Mouse (Mus musculus): ENCODE measurements around the gene Ccdc63. TPM values are rescaled to one million over a fixed set of nuclear protein-coding genes. Genes with fewer than 3 reads are reported as not detected.

Ccdc63 gene
- total RNA-seq, 1 experiment: 2.2 TPM

GRCm38 (mm10) chr5:122103075-122103474 lies 37.5 kb downstream of the Ccdc63 start:
- Histone ChIP-seq H3K9ac (ENCODE audit: insufficient read depth, low read depth, low read length, poor library complexity, severe bottlenecking) (no peak overlapping the region), H3K36me3 (ENCODE audit: control insufficient read depth, insufficient read depth, low read length, poor library complexity, severe bottlenecking) (no peaks in the 10 kb centered on the region), H3K4me1 (ENCODE audit: control insufficient read depth in 2 of 2, insufficient read depth in 2 of 2, low read length in 2 of 2, poor library complexity in 1 of 2) (peaks cover 0 to 11% of the 10 kb centered on the region in 2 experiments; a peak in 1 of 4 replicates), H3K9me3 (ENCODE audit: control insufficient read depth, insufficient read depth, low read depth, low read length) (no peaks in the 10 kb centered on the region), H3K27ac (ENCODE audit: insufficient read depth, low read depth, low read length, poor library complexity, severe bottlenecking) (no peak overlapping the region), H3K4me3 (ENCODE audit: insufficient read depth in 1 of 2, low read depth in 1 of 2, low read length in 2 of 2, poor library complexity in 1 of 2, severe bottlenecking in 1 of 2) (no peak overlapping the region)
- TF ChIP-seq ZNF384 (IDR thresholded peaks at IDR 0.05; ENCODE audit: low read depth, low read length): no peak
- TF ChIP-seq HCFC1 (IDR thresholded peaks at IDR 0.05; ENCODE audit: borderline replicate concordance, insufficient read depth, low read length): no peak
- TF ChIP-seq MAFK (IDR thresholded peaks at IDR 0.05; ENCODE audit: insufficient read depth, low read depth, low read length): no peak
- no peak for TF ChIP-seq CHD2 (IDR thresholded peaks at IDR 0.05; ENCODE audit: low read depth, low read length)
- no peak for TF ChIP-seq ZC3H11A (IDR thresholded peaks at IDR 0.05; ENCODE audit: borderline replicate concordance, low read depth, low read length)
- in situ Hi-C loops (cut with MboI; ENCODE audit: low sequenced_read_pairs in 2 of 2, unreplicated experiment in 2 of 2): no loop called here
- no peak for DNase-seq (ENCODE audit: low read depth, low spot score)

GRCm38 (mm10) chr5:122102476-122103050 lies 38.1 kb downstream of the Ccdc63 start:
- Histone ChIP-seq H3K9me3 (ENCODE audit: control insufficient read depth, insufficient read depth, low read depth, low read length) (no peaks in the 10 kb centered on the region), H3K4me3 (ENCODE audit: insufficient read depth in 1 of 2, low read depth in 1 of 2, low read length in 2 of 2, poor library complexity in 1 of 2, severe bottlenecking in 1 of 2) (no peak overlapping the region), H3K9ac (ENCODE audit: insufficient read depth, low read depth, low read length, poor library complexity, severe bottlenecking) (no peak overlapping the region), H3K27ac (ENCODE audit: insufficient read depth, low read depth, low read length, poor library complexity, severe bottlenecking) (no peak overlapping the region), H3K4me1 (ENCODE audit: control insufficient read depth in 2 of 2, insufficient read depth in 2 of 2, low read length in 2 of 2, poor library complexity in 1 of 2) (peaks cover 0 to 11% of the 10 kb centered on the region in 2 experiments; a peak in 1 of 4 replicates), H3K36me3 (ENCODE audit: control insufficient read depth, insufficient read depth, low read length, poor library complexity, severe bottlenecking) (no peaks in the 10 kb centered on the region)
- no peak for DNase-seq (ENCODE audit: low read depth, low spot score)
- in situ Hi-C loops (cut with MboI; ENCODE audit: low sequenced_read_pairs in 2 of 2, unreplicated experiment in 2 of 2): no loop called here
- no peak for TF ChIP-seq ZNF384 (IDR thresholded peaks at IDR 0.05; ENCODE audit: low read depth, low read length)
- no peak for TF ChIP-seq ZC3H11A (IDR thresholded peaks at IDR 0.05; ENCODE audit: borderline replicate concordance, low read depth, low read length)
- no peak for TF ChIP-seq HCFC1 (IDR thresholded peaks at IDR 0.05; ENCODE audit: borderline replicate concordance, insufficient read depth, low read length)
- TF ChIP-seq CHD2 (IDR thresholded peaks at IDR 0.05; ENCODE audit: low read depth, low read length): no peak
- TF ChIP-seq MAFK (IDR thresholded peaks at IDR 0.05; ENCODE audit: insufficient read depth, low read depth, low read length): no peak

- Histone ChIP-seq H3K36me3 (ENCODE audit: control insufficient read depth, insufficient read depth, low read length, poor library complexity, severe bottlenecking) (no peaks in the 10 kb centered on the region), H3K4me1 (ENCODE audit: control insufficient read depth in 2 of 2, insufficient read depth in 2 of 2, low read length in 2 of 2, poor library complexity in 1 of 2) (no peaks in the 10 kb centered on the region), H3K9me3 (ENCODE audit: control insufficient read depth, insufficient read depth, low read depth, low read length) (no peaks in the 10 kb centered on the region), H3K9ac (ENCODE audit: insufficient read depth, low read depth, low read length, poor library complexity, severe bottlenecking) (no peak overlapping the region), H3K4me3 (ENCODE audit: insufficient read depth in 1 of 2, low read depth in 1 of 2, low read length in 2 of 2, poor library complexity in 1 of 2, severe bottlenecking in 1 of 2) (no peak overlapping the region), H3K27ac (ENCODE audit: insufficient read depth, low read depth, low read length, poor library complexity, severe bottlenecking) (no peak overlapping the region)
- TF ChIP-seq MAFK (IDR thresholded peaks at IDR 0.05; ENCODE audit: insufficient read depth, low read depth, low read length) (no peak), ZC3H11A (IDR thresholded peaks at IDR 0.05; ENCODE audit: borderline replicate concordance, low read depth, low read length) (no peak), CHD2 (IDR thresholded peaks at IDR 0.05; ENCODE audit: low read depth, low read length) (no peak), HCFC1 (IDR thresholded peaks at IDR 0.05; ENCODE audit: borderline replicate concordance, insufficient read depth, low read length) (no peak)
- DNase-seq (ENCODE audit: low read depth, low spot score): no peak
- in situ Hi-C loops (cut with MboI; ENCODE audit: low sequenced_read_pairs in 2 of 2, unreplicated experiment in 2 of 2): loop anchor here in 1 of 2 experiments (25.0 kb wide), 1 partner anchor 232 kb away; no protein-coding TSS in a partner anchor
Observed at GRCm38 (mm10) chr5:122094439-122094838, 46.2 kb downstream of the Ccdc63 start.

- Histone ChIP-seq H3K4me3 (ENCODE audit: insufficient read depth in 1 of 2, low read depth in 1 of 2, low read length in 2 of 2, poor library complexity in 1 of 2, severe bottlenecking in 1 of 2) (no peak overlapping the region), H3K9ac (ENCODE audit: insufficient read depth, low read depth, low read length, poor library complexity, severe bottlenecking) (no peak overlapping the region), H3K36me3 (ENCODE audit: control insufficient read depth, insufficient read depth, low read length, poor library complexity, severe bottlenecking) (no peaks in the 10 kb centered on the region), H3K4me1 (ENCODE audit: control insufficient read depth in 2 of 2, insufficient read depth in 2 of 2, low read length in 2 of 2, poor library complexity in 1 of 2) (no peaks in the 10 kb centered on the region), H3K27ac (ENCODE audit: insufficient read depth, low read depth, low read length, poor library complexity, severe bottlenecking) (no peak overlapping the region), H3K9me3 (ENCODE audit: control insufficient read depth, insufficient read depth, low read depth, low read length) (no peaks in the 10 kb centered on the region)
- in situ Hi-C loops (cut with MboI; ENCODE audit: low sequenced_read_pairs in 2 of 2, unreplicated experiment in 2 of 2): loop anchor here in 1 of 2 experiments (25.0 kb wide), 1 partner anchor 231 kb away; no protein-coding TSS in a partner anchor
- no peak for DNase-seq (ENCODE audit: low read depth, low spot score)
- no peak for TF ChIP-seq HCFC1 (IDR thresholded peaks at IDR 0.05; ENCODE audit: borderline replicate concordance, insufficient read depth, low read length)
- TF ChIP-seq ZNF384 (IDR thresholded peaks at IDR 0.05; ENCODE audit: low read depth, low read length): no peak
- TF ChIP-seq MAFK (IDR thresholded peaks at IDR 0.05; ENCODE audit: insufficient read depth, low read depth, low read length): no peak
- TF ChIP-seq CHD2 (IDR thresholded peaks at IDR 0.05; ENCODE audit: low read depth, low read length): no peak
- TF ChIP-seq ZC3H11A (IDR thresholded peaks at IDR 0.05; ENCODE audit: borderline replicate concordance, low read depth, low read length): no peak
Observed at GRCm38 (mm10) chr5:122093734-122094133, 46.9 kb downstream of the Ccdc63 start.
